Mouse (Mus musculus) MN1 (cell line): ENCODE measurements around the gene Rims1.

Experiments used
- DNase-seq: peaks from one replicate; pipeline ENCODE4 v3.0.0-alpha.2; 2016; ENCODE audit warnings: low spot score

Rims1 gene

DNA sequence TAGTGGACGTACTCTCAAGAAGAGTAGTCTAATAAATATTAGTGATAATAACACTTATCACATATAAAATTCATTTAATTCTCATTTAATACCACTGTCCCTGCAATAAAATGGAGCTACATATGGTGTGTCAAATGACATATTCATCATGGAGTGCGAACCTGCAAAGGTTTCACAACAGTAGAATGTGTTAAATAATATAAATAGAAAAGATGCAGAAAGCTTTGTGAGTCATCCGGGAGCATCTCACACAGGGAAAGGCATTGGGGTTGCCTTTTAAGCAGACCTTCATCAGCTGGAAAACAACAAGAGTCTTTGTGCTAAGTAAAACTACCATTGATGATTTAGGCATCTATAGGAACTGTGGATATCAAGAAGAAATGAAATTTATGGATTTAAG lies 220.2 kb downstream of the Rims1 start:
- DNase-seq = no peak

DNA sequence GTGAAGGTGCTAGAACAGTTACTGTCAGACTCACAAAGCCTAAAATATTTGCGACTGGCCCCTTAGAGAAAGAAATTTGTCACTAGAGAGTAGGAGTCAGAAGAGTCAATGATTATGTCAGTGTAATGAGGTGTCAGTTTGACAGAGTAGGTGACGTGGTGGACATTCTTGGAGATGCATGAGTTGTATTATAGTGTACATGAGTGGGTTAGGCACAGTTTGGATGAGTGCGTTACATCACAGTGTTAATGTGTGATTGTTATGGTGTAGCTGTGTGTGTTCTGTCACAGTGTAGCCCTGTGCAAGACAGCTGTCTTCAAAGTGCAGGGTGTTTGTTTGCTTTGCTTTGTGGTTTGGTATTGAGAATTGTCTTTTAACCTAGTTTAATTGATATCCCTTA lies 226.3 kb downstream of the Rims1 start:
- DNase-seq = no peak

DNA sequence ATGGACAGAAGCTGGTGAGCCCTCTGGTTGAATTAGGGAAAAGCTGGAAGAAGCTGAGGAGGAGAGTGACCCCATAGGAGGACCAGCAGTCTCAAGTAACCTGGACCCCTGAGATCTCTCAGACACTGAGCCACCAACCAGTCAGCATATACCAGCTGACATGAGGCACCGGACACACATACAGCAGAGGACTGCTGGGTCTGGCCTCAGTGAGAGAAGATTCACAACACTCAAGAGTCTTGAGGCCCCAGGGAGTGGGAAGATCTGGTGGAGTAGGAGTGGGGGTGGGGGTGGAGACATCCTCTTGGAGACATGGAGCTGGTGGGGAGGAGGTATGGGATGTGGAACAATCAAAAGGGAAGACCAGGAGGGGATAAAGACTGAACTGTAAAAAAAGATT lies 233.1 kb downstream of the Rims1 start:
- no peak for DNase-seq

DNA sequence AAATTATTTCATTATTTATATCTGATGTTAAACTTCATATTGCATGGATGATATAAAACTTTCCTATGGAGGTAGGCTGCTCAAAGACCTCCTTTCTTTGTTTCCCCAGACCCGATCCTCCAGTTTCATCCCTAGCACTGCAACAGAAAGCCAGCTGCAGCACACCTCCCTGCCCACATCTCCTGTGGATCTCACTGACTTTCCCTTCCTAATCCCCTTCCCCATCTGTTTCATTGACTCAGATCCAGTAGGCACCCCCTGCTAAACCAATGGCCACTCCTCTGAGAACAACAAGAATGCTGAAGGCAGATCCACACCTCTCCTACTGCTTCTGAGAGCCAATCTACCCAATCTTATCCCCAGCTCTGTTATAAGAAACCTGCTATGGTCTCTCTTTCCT lies 259.5 kb downstream of the Rims1 start:
- no peak for DNase-seq

DNA sequence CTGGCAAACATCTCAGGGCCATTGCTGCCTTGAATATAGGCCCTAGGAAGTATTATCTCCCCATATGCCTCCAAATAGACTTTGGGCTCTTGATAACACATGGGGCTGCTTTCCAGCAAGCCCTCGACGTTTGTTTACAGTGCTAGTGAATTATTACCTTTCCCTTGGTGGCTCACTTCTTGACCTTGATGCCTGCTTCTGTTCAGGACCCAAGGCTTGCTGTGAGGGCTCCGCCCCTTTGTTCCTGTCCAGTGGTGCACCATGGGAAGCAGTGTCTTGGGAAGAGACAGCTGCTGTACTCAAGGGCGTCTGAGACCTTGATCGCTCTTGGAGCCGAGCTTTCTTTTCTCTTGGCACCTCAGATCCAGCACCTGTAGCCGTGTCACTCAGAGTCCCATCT lies 267.7 kb downstream of the Rims1 start:
- no peak for DNase-seq

DNA sequence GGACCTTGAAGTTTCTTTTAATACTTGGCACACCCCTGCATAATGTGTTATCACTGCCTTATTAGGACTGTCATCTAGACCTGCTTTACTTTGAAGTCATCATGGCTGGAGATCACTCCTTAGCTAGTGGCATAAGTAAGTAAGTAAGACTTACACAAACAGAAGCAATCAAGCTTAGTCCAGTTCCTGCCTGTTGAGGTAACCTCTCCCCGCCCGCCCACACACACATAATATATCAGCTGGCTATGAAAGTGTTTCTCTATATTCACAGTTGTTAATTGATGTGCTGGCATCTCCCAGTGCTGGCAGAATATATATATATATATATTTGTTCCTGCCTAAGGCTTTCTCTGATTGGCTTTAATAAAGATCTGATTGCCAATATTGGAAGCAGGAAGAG lies 269.0 kb downstream of the Rims1 start:
- DNase-seq = no peak

DNA sequence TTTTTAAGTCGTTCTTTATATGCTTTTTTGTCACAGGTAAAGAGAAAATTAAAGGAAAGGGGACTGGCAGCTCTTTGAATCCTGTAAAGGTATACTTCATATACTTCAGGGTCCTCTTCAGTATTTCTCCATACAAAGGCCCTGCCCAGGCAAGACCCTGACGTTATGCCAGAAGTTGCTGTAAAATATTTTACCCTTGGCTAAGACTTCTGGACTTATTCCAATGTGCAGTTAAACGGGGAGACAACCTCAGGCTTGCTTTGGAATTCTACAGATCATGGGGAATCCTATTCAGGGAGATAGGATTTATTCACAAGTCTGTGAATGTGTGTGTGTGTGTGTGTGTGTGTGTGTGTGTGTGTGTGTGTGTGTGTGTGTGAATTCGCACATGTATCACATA lies 270.7 kb downstream of the Rims1 start:
- DNase-seq = no peak

DNA sequence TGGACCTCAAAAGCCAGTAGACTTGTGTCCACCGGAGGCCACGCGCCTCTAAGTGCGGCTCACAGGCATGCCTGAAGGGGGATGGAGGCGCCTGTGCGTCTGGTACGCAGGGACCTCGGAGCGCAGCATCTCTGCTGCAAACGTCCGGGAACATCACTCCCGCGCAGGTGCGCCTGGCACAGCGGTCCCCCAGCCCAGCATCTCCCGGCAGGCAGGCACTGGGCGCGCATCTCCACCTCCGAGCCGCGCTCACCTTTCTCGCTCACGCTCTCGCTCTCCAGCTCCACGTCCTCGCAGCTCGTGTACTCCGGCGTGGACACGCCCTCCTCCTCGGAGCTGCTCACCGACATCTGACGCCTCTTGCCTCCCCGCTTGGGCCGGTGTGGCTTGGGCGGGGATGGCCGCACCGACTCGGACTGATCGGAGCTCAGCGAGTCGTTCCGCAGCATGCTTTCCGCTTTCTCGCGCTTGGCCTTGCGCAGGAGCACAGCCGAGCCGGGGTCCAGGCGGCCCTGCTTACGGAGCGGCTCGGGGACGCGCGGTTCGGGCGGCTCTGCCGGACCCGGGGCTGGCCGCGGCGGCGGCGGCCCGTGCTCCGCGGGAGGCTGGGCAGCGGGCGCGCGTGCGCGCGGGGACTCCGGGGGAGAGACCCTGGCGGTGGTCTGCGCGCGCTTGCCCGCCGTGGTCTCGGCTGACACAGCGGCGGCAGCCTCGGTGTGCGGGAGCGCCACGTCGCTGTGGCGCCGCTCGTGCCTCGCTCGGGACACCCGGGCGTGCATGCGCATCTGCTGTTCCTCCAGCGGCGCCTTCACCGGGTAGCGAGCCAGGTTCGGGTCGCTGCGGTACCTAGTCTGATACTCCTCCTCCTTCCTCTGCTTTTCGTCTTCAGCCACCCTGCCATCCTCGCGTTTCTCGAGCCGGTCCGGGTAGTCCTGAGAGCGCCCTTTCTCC lies 272.4 kb downstream of the Rims1 start:
- no peak for DNase-seq

DNA sequence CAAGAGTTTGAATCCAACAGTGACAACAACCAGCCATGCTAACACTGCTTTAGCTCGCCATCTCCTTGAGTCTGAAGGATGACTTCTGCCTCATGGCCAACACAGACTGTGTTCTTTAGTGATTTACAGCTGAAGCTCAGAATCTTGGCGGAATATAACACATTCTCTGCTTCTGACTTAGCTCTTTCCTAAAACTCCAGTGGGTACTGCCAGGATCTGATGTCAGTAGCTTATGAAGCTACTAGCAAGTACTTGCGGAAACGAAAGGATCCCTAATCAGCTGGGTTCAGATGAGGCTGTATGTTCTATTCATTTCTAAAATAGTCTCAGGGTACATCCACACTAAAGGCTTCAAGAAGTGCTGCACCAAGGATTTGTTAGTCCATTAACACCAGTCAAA lies 290.7 kb downstream of the Rims1 start:
- no peak for DNase-seq

DNA sequence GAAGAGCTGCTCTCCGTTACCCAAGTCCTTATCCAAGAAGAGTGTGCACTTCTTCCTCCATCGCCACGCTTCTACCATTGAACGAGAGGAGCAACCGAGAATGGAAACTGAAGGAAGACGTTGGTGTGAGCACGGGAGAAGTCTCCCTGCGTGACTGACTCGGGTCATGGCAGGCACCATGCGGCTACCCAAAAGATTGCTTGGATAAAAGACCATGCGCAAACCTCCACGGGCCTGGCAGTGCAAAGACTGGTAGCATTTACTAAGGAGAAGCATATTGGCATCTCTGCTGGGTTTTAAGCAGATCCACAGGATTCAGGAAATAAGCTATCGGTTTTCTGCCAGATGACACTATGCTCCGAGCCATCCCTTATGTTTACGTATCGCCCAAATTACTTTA lies 293.4 kb downstream of the Rims1 start:
- no peak for DNase-seq

DNA sequence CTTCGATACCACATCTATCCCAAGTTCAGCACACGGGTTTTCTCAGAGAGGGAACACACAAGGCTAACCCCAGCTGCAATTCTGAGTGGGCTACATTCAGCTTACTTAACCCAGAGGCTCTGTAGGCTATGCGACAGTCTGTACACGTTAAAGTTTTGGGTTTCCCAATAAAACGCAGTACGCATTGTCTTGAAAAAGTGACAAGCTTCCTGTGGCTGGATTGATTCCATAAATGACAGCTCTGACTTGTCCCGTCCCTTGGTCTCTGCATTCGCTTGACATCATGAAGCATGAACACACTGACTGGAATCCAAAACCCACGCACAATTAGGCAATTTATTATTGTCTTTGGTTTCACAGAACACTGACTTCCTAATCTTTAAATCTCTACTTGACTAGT lies 294.2 kb downstream of the Rims1 start:
- no peak for DNase-seq

DNA sequence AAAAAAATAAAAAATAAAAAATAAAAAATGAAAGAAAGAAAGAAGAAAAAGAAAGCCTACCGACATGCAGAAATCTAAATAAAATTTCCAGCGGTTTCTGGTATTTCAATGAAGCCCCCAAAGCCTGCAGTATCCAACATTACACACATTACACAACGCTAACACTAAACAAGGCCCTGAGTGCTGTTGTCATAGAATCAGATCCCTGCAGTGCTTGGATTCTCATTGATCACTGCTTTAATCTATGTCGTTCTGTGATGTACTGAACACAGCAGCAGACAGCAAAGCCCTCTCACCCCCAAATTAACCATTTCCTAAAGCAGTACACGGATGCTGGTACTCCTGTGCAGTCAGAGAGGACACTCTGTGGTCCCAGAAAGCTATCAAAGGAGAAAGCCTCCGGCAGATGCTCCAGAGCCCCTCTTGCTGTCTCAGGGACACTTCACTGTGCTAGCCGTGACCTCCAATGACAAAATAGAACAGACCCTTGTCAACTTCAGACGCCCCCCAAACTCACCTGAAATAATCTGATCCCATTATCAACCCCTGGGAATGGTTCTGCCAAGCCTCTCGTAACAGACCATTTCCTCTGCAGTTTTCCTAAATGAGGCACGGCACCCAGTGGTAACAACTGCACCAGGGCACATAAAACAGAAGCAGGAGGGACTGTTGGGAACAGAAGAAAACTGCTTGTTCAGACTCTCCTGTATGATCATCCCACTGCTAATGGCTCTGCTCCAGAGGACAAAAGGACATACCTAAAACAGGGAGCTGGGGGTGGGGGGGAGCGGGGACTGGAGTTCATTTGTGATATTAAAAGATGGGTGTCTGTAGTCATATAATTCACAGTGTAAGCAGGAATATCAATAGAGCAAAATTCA lies 296.8 kb downstream of the Rims1 start:
- no peak for DNase-seq

DNA sequence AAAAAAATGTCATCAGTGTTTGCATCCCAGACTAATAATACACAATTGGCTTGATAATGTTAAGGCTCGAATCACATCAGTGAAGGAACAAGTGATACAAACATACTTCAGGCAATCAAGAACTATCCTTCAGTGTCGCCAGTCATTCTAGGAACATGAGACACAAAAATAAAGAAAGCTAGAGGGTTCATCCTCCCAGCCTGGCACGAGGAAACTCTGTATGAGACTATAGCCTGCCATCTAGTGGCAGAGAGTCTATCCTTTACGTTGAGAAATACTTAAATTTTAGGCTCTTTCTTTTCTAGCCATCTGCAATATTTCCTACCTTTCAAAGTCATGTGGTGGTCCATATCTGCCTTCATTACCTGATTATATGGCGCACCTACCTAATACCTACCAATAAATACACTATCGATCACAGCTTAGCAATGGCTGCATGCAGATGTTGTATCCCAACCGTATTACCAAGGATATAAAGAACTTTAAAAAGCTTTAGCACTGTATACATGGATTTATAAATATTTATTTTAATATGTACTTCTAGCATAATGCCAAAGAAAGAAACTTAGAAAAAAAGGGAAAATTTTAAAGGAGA lies 318.4 kb downstream of the Rims1 start:
- no peak for DNase-seq

DNA sequence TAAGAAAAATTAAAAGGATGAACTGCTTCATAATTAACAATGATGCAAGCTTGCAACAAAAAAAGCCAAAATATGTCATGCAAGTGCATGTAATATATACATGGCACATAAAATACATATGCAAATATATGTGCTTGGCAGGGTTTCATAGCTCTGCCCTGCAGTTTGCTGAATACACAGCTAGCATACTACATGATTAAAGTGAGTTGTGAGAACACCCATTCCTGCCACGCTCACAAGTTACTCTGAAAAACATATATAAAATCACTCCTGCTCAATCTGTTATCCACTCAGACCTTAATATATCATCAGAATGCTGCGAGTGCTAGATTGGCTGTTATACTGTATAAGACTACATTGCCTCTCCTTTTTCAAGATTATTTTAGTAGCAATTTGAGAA lies 329.6 kb downstream of the Rims1 start:
- DNase-seq = no peak

DNA sequence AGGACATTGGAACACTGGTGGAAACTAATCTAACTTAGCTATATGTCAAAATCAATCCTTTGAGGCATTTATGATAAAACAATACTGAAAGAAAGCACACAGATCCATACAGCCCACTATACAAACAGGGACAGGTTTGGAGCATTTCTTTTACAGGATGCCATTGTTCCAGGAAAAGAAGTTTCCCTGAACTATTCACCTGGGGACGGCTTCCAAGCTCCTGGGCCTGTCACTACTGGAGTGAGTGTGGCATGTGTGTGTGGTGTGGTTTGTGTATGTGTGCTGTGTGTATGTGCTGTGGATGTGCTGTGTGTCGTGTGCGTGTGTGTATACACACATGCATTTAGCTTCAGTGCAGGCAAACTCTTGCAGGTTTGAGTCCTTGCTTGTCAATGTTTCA lies 338.8 kb downstream of the Rims1 start:
- no peak for DNase-seq

DNA sequence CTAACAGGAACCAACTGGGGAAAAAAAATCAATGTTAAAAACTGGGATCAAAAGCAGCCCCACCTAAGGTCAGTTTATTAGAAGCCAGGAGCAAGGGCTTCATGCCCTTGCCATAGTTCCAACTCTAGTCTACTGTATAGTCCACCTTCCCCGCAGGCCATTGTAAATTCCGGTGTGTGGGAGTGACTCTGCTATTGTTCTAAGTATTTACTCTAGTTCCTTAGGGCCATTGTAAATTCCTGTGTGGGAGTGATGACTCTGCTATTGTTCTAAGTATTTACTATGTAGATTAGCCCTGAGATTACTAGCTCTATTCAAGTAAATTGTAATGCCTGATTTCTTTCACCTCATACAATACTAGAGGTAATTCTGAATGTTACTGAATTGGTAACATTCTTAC lies 339.2 kb downstream of the Rims1 start:
- DNase-seq = no peak

DNA sequence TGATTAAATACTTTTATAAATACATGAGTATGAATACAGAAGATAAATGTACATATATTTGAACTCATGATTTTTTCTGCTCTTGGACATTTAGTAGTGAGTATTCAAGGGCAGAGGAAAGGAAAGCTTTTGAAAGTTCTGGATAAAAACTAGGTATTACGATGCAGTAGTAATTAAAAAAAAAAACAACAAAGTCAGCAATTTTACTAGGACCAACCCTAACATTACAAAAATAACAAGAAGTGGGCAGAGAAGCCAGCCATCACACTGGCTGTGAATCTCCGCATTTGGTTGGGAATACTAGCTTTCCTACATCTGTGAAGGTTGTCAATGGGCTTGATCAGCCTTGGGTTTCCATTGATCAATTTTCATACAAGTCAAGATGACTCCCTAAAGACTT lies 381.8 kb downstream of the Rims1 start:
- DNase-seq = no peak

DNA sequence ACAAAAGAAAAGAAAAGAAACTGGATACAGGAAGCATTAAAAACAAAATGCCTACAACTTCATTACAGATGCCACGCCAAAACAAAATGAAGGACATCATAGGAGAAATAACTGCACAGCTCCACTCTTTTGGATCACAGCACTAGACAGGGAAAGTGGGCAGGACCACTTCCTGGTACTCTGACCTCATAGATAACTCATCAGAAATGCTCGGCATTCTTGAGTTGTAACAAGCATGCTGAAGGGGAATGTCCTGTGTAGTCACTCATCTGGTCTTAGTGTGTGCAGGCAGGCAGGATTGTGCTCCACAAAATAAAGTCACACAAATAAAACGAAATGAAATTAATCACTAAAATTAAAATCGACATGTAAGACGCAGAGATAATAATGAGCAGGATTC lies 383.7 kb downstream of the Rims1 start:
- DNase-seq = no peak

DNA sequence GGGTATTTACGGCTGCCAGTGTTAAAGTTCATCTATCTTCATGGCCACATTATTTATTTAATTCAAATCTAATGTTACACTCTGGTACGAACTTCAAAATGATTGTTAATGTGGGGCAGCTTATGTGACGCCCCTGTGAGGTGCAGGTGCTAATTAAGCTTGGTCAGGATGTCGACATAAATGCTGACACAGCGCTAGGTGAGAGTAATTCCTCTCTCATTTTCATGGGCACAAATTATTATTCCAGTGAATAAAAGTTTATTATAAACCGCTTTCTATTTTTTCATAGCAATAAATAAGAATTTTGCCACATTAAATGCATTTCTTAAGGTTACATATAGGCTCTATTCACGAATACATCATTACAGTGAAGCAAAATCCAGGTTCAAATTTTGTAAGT lies 395.6 kb downstream of the Rims1 start:
- DNase-seq = no peak

DNA sequence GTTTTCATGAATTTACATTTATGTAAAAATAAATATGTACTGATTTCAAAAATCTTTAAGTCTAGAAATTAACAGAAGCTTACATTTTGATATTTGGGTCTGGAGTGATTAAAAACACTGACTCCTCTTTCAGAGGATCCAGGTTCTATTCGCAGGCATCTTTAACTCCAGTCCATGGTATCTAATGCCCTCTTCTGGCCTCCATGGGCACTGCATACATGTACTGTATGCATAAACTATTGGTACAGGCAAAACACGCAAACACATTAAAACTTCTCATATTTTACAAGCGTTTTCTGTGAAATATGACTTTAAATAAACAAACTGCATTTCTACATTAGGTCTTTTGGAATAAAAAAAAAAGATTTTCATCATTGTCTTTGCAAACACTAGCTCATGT lies 419.4 kb downstream of the Rims1 start:
- no peak for DNase-seq

DNA sequence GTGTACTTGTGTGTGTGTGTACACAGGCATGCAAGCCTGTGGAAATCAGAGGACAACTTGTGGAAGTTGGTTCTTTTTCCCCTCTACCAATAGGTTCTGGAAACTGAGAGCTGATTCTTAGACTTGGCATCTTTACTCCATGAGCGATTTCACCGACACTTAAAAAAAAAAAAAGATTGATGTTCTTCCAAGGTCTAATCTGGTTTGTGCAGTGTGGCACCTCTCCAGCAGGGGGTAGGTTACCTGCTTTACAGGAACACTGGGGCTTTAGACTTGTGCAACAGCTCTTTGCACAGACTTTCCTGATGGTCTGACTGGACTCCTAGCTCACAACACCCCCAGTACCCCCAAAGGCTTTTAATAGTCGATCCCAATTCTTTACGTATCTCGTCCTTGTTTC lies 428.1 kb downstream of the Rims1 start:
- no peak for DNase-seq

DNA sequence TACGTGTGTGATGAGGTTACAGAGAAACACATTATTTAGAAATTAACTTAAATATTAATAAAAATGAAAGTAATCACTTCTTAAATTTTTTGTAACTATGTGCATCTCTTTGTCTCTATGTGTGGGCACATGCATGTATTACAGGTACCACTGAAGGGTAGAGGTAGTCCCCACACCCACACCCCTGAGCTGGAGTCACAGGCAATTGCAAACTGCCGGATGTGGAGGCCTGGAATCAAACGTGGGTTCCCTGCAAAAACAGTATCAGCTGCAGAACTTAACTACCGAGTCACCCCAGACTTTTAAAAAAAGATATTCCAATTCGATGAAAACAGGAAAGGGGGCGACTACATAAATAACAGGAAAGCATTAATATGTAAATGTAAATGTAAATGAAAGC lies 428.7 kb downstream of the Rims1 start:
- no peak for DNase-seq

DNA sequence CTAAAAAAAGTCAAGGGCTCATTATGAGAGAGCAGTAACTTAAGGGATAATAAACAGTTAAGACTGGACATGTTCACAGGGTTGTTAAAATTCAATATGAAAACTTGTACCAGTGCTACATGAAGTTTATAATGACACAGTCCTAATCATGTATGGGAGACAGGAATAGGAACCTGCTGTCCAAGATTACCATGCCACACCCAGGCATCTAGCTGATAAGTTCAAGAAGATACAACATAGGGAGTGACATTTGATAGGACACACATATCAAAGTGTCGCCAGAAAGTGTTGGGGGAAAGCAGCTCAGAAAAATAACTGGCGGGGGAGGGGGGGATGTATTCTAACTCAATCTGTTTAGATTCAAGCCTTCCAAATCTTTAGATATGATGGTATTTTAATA lies 449.6 kb downstream of the Rims1 start:
- no peak for DNase-seq
